Mouse (Mus musculus) hematopoietic multipotent progenitor cell, adult 10-12 weeks (in vitro differentiated cells): ENCODE measurements around the gene Hs1bp3. TPM values are rescaled to one million over a fixed set of nuclear protein-coding genes. Genes with fewer than 3 reads are reported as not detected.

Source experiments
- polyA plus RNA-seq: library from polyadenylated mRNA; stranded (reverse); fragments of >175 nt; gene quantifications from 2 replicates; pipeline ENCODE4 v1.2.3, GENCODE M21; 2012; ENCODE audit warnings: low replicate concordance

Gene Hs1bp3
- polyA plus RNA-seq, result 4.4 and 12.5 TPM in 2 replicates

GRCm38 (mm10) chr12:8313270-8313771 is at the start of gene Hs1bp3:
Gene Hs1bp3, plus strand, starts transcription at chr12:8313432.

GRCm38 (mm10) chr12:8301841-8302431 is 11.3 kb upstream of the Hs1bp3 start, which contains the start of gene Gdf7:
Gene Gdf7, minus strand, starts transcription at chr12:8301954.

Other genes with a start within 250 kb of the Hs1bp3 start
- gene Ldah, start 105.3 kb upstream of the Hs1bp3 start, polyA plus RNA-seq, result 3.7 and 5.1 TPM in 2 replicates
- not detected in 2 replicates for gene Gdf7, start 11.5 kb upstream of the Hs1bp3 start, polyA plus RNA-seq
- gene Rhob, start 186.6 kb downstream of the Hs1bp3 start, polyA plus RNA-seq, result 54.5 and 155 TPM in 2 replicates